Mouse (Mus musculus): Measurements from ENCODE around the gene Sdf4. TPM values are rescaled to one million over a fixed set of nuclear protein-coding genes. Genes with fewer than 3 reads are reported as not detected.
A peak's percentile ranks its signal among the peaks of the same experiment; 100 is the strongest.

Gene Sdf4
- polyA plus RNA-seq, 1 experiment from 2014 or later = 136 TPM

- Histone ChIP-seq H3K27ac (ENCODE audit: low read depth, low read length) (no peak overlapping the region), H3K4me2 (ENCODE audit: low read depth) (no peak overlapping the region), H3K9me3 (ENCODE audit: control insufficient read depth, low read length) (no peaks in the 10 kb centered on the region), H3K9ac (ENCODE audit: low read length) (no peak overlapping the region), H3K4me1 (ENCODE audit: control insufficient read depth, insufficient read depth, low read length) (no peaks in the 10 kb centered on the region), H3K4me3 (ENCODE audit: low read depth, low read length) (no peak overlapping the region), H3K36me3 (ENCODE audit: control insufficient read depth, insufficient read depth, low read length) (no peaks in the 10 kb centered on the region), H3K27me3 (ENCODE audit: control insufficient read depth, insufficient read depth, low read length) (no peaks in the 10 kb centered on the region)
- 67% methylated on average over 3 of the region's 3 CpGs for WGBS
- ATAC-seq (ENCODE audit: insufficient read depth, low FRiP score, low TSS enrichment) (no peak), DNase-seq (ENCODE audit: low spot score) (no peak)
These were observed 28.7 kb downstream of the Sdf4 start for GRCm38 (mm10) chr4:156021381-156021780.

- no peak overlapping the region for H3K4me3 ChIP-seq (ENCODE audit: low read depth, low read length)
- no peak for DNase-seq (ENCODE audit: low spot score)
- H3K4me2 ChIP-seq (ENCODE audit: low read depth) = no peak overlapping the region
- H3K27ac ChIP-seq (ENCODE audit: low read depth, low read length) = no peak overlapping the region
- no peak for ATAC-seq (ENCODE audit: insufficient read depth, low FRiP score, low TSS enrichment)
- H3K4me1 ChIP-seq (ENCODE audit: control insufficient read depth, insufficient read depth, low read length) = no peaks in the 10 kb centered on the region
- no peaks in the 10 kb centered on the region for H3K36me3 ChIP-seq (ENCODE audit: control insufficient read depth, insufficient read depth, low read length)
- H3K9ac ChIP-seq (ENCODE audit: low read length) = no peak overlapping the region
- no peaks in the 10 kb centered on the region for H3K27me3 ChIP-seq (ENCODE audit: control insufficient read depth, insufficient read depth, low read length)
- WGBS = 81% methylated on average over 9 of the region's 9 CpGs
- H3K9me3 ChIP-seq (ENCODE audit: control insufficient read depth, low read length) = no peaks in the 10 kb centered on the region
These were observed 29.3 kb downstream of the Sdf4 start for GRCm38 (mm10) chr4:156021942-156022419.

GRCm38 (mm10) chr4:156023520-156023919 is 30.8 kb downstream of the Sdf4 start:
- H3K36me3 ChIP-seq (ENCODE audit: control insufficient read depth, insufficient read depth, low read length) = peaks cover 4% of the 10 kb centered on the region; the same call in 1 of the 2 replicates
- no peak overlapping the region for H3K9ac ChIP-seq (ENCODE audit: low read length)
- no peaks in the 10 kb centered on the region for H3K9me3 ChIP-seq (ENCODE audit: control insufficient read depth, low read length)
- 85% methylated on average over 9 of the region's 9 CpGs for WGBS
- DNase-seq (ENCODE audit: low spot score) (no peak), ATAC-seq (ENCODE audit: insufficient read depth, low FRiP score, low TSS enrichment) (no peak)
- no peaks in the 10 kb centered on the region for H3K27me3 ChIP-seq (ENCODE audit: control insufficient read depth, insufficient read depth, low read length)
- H3K4me3 ChIP-seq (ENCODE audit: low read depth, low read length) = no peak overlapping the region
- no peaks in the 10 kb centered on the region for H3K4me1 ChIP-seq (ENCODE audit: control insufficient read depth, insufficient read depth, low read length)
- no peak overlapping the region for H3K27ac ChIP-seq (ENCODE audit: low read depth, low read length)
- no peak overlapping the region for H3K4me2 ChIP-seq (ENCODE audit: low read depth)

- WGBS = 91% methylated on average over 7 of the region's 7 CpGs
- H3K27ac ChIP-seq (ENCODE audit: low read depth, low read length) = no peak overlapping the region
- H3K9me3 ChIP-seq (ENCODE audit: control insufficient read depth, low read length) = no peaks in the 10 kb centered on the region
- DNase-seq (ENCODE audit: low spot score) (no peak), ATAC-seq (ENCODE audit: insufficient read depth, low FRiP score, low TSS enrichment) (no peak)
- H3K4me2 ChIP-seq (ENCODE audit: low read depth) = no peak overlapping the region
- no peaks in the 10 kb centered on the region for H3K4me1 ChIP-seq (ENCODE audit: control insufficient read depth, insufficient read depth, low read length)
- H3K36me3 ChIP-seq (ENCODE audit: control insufficient read depth, insufficient read depth, low read length) = peaks cover 4% of the 10 kb centered on the region; the same call in 1 of the 2 replicates
- H3K27me3 ChIP-seq (ENCODE audit: control insufficient read depth, insufficient read depth, low read length) = no peaks in the 10 kb centered on the region
- no peak overlapping the region for H3K9ac ChIP-seq (ENCODE audit: low read length)
- H3K4me3 ChIP-seq (ENCODE audit: low read depth, low read length) = no peak overlapping the region
These were observed 31.5 kb downstream of the Sdf4 start for GRCm38 (mm10) chr4:156024184-156024583.

GRCm38 (mm10) chr4:156026013-156026412 is 33.3 kb downstream of the Sdf4 start, which contains the start of gene Tnfrsf18:
Tnfrsf18 (plus strand) TSS chr4:156026164.
- H3K4me1 ChIP-seq (ENCODE audit: control insufficient read depth, insufficient read depth, low read length) = peaks cover 5% of the 10 kb centered on the region; the same call in 1 of the 2 replicates
- peaks cover 4% of the 10 kb centered on the region; the same call in 1 of the 2 replicates for H3K36me3 ChIP-seq (ENCODE audit: control insufficient read depth, insufficient read depth, low read length)
- H3K27me3 ChIP-seq (ENCODE audit: control insufficient read depth, insufficient read depth, low read length) = no peaks in the 10 kb centered on the region
- no peak within 1 kb of the TSS for H3K4me2 ChIP-seq (ENCODE audit: low read depth)
- no peak within 1 kb of the TSS for H3K4me3 ChIP-seq (ENCODE audit: low read depth, low read length)
- DNase-seq (ENCODE audit: low spot score) (no peak), ATAC-seq (ENCODE audit: insufficient read depth, low FRiP score, low TSS enrichment) (no peak)
- WGBS = 73% methylated on average over 4 of the region's 4 CpGs
- no peak within 1 kb of the TSS for H3K27ac ChIP-seq (ENCODE audit: low read depth, low read length)
- H3K9ac ChIP-seq (ENCODE audit: low read length) = no peak within 1 kb of the TSS
- no peaks in the 10 kb centered on the region for H3K9me3 ChIP-seq (ENCODE audit: control insufficient read depth, low read length)

- 91% methylated on average over 7 of the region's 7 CpGs for WGBS
- ATAC-seq (ENCODE audit: insufficient read depth, low FRiP score, low TSS enrichment) = no peak
These were observed 35.9 kb downstream of the Sdf4 start for GRCm38 (mm10) chr4:156028580-156028979.

GRCm38 (mm10) chr4:156030651-156031118 is 38.0 kb downstream of the Sdf4 start:
- peaks cover 4% of the 10 kb centered on the region; the same call in 1 of the 2 replicates for H3K36me3 ChIP-seq (ENCODE audit: control insufficient read depth, insufficient read depth, low read length)
- H3K4me3 ChIP-seq (ENCODE audit: low read depth, low read length) = peak overlapping the region; percentile 43
- peak overlapping the region; percentile 54 for H3K9ac ChIP-seq (ENCODE audit: low read length)
- no peaks in the 10 kb centered on the region for H3K9me3 ChIP-seq (ENCODE audit: control insufficient read depth, low read length)
- peaks cover 16% of the 10 kb centered on the region for H3K27me3 ChIP-seq (ENCODE audit: control insufficient read depth, insufficient read depth, low read length)
- peak overlapping the region; percentile 58 for H3K4me2 ChIP-seq (ENCODE audit: low read depth)
- H3K27ac ChIP-seq (ENCODE audit: low read depth, low read length) = no peak overlapping the region
- ATAC-seq (ENCODE audit: insufficient read depth, low FRiP score, low TSS enrichment) = no peak
- peaks cover 17% of the 10 kb centered on the region; the same call in 1 of the 2 replicates for H3K4me1 ChIP-seq (ENCODE audit: control insufficient read depth, insufficient read depth, low read length)
- DNase-seq (ENCODE audit: low spot score) = no peak
- WGBS = 70% methylated on average over 9 of the region's 9 CpGs

More at GRCm38 (mm10) chr4:156028580-156028979, 35.9 kb downstream of the Sdf4 start:
- no peak for DNase-seq (ENCODE audit: low spot score)
- Histone ChIP-seq H3K9me3 (ENCODE audit: control insufficient read depth, low read length) (no peaks in the 10 kb centered on the region), H3K36me3 (ENCODE audit: control insufficient read depth, insufficient read depth, low read length) (peaks cover 4% of the 10 kb centered on the region; the same call in 1 of the 2 replicates), H3K4me3 (ENCODE audit: low read depth, low read length) (no peak overlapping the region), H3K9ac (ENCODE audit: low read length) (no peak overlapping the region), H3K4me2 (ENCODE audit: low read depth) (no peak overlapping the region), H3K27me3 (ENCODE audit: control insufficient read depth, insufficient read depth, low read length) (no peaks in the 10 kb centered on the region), H3K4me1 (ENCODE audit: control insufficient read depth, insufficient read depth, low read length) (peaks cover 14% of the 10 kb centered on the region; the same call in 1 of the 2 replicates), H3K27ac (ENCODE audit: low read depth, low read length) (no peak overlapping the region)

- Histone ChIP-seq H3K27me3 (ENCODE audit: control insufficient read depth, insufficient read depth, low read length) (peaks cover 21% of the 10 kb centered on the region), H3K27ac (ENCODE audit: low read depth, low read length) (no peak overlapping the region), H3K9me3 (ENCODE audit: control insufficient read depth, low read length) (no peaks in the 10 kb centered on the region), H3K4me3 (ENCODE audit: low read depth, low read length) (peak overlapping the region; percentile 43), H3K36me3 (ENCODE audit: control insufficient read depth, insufficient read depth, low read length) (peaks cover 4% of the 10 kb centered on the region; the same call in 1 of the 2 replicates), H3K4me1 (ENCODE audit: control insufficient read depth, insufficient read depth, low read length) (peaks cover 17% of the 10 kb centered on the region; the same call in 1 of the 2 replicates), H3K4me2 (ENCODE audit: low read depth) (peak overlapping the region; percentile 58), H3K9ac (ENCODE audit: low read length) (peak overlapping the region; percentile 54)
- 9% methylated on average over 7 of the region's 7 CpGs for WGBS
- DNase-seq (ENCODE audit: low spot score) (no peak), ATAC-seq (ENCODE audit: insufficient read depth, low FRiP score, low TSS enrichment) (0 out of 2 replicates have a peak, but pooled peaks have one; percentile 10)
These were observed 38.6 kb downstream of the Sdf4 start for GRCm38 (mm10) chr4:156031255-156031592.

Measured in neural tube, embryonic 11.5 days (tissue).